Mouse (Mus musculus): ENCODE data around the gene Arfgap1. TPM values are rescaled to one million over a fixed set of nuclear protein-coding genes. Genes with fewer than 3 reads are reported as not detected.

Arfgap1 gene
- 55.4 TPM for polyA plus RNA-seq (2012; fragmentation: generic; extraction: Trizol)

DNA sequence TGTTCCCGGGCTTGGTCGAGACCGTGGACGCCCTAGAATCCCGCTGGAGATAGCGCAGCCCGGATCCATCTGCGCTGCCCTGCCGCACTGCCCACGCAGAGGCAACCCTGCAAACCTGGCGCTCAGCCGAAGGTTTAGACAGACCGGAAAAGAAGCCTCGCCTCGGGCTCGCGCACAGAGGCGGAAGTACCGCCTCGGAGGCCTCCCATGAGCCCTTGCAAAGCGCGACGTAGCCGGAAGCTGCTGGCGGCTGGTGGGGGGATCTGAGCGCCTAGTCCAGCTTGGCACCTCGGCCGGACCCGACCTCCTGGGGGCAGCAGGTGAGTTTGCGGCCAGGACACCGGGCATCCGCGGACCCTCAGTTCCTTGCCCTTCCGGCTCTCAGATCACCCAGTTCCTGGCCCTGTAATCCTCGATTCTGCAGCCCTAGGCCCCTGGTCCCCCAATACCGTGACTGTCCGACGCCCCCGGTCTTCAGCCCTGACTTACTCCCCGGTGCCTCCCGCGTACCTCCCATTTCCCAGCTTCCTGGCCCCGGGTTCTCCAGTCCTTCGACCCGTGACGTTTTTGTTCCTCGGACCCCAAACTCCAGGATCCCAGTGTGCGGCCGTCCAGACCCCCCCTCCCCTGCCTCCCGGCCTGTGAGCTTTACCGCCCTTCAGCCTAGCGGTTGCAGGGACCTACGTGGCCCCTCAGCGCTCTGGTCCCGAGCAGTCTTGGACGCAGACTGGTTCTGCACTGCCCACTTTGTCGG lies at the start of gene Arfgap1:
Arfgap1 (plus strand) TSS at position 216 of the 754 bp plus-strand sequence.
- peaks cover 26% of the 10 kb centered on the region for H3K36me3 ChIP-seq (ENCODE audit: control insufficient read depth, insufficient read depth)
- no peaks in the 10 kb centered on the region for H3K27me3 ChIP-seq (ENCODE audit: control insufficient read depth, insufficient read depth, insufficient read length)
- TF ChIP-seq MAX (IDR thresholded peaks at IDR 0.05; ENCODE audit: low read depth) (no peak), MYOD1 (IDR thresholded peaks at IDR 0.05; ENCODE audit: control insufficient read depth in 1 of 3, insufficient read length in 2 of 3, low read depth in 2 of 3) (no peak), USF1 (IDR thresholded peaks at IDR 0.05; ENCODE audit: low read depth) (no peak), POLR2A (IDR thresholded peaks at IDR 0.05; ENCODE audit: insufficient read length, low read depth) (peak; percentile 80), REST (IDR thresholded peaks at IDR 0.05; ENCODE audit: insufficient read depth, insufficient read length) (no peak), TCF3 (IDR thresholded peaks at IDR 0.05; ENCODE audit: insufficient read length, low read depth) (no peak), SRF (IDR thresholded peaks at IDR 0.05; ENCODE audit: control insufficient read depth, insufficient read length, low read depth) (no peak), POLR2AphosphoS2 (IDR thresholded peaks at IDR 0.05; ENCODE audit: insufficient read length, low read depth) (no peak), TCF12 (IDR thresholded peaks at IDR 0.05; ENCODE audit: insufficient read depth, poor library complexity, severe bottlenecking) (no peak), MYOG (IDR thresholded peaks at IDR 0.05; ENCODE audit: control insufficient read depth in 1 of 3, insufficient read depth in 1 of 3, insufficient read length in 2 of 3, low read depth in 2 of 3) (peak in 1 of 3 experiments; percentile 4), CEBPB (IDR thresholded peaks at IDR 0.05; ENCODE audit: insufficient read depth, poor library complexity, severe bottlenecking) (no peak), E2F4 (IDR thresholded peaks at IDR 0.05; ENCODE audit: insufficient read depth) (no peak)
- peaks cover 35% of the 10 kb centered on the region for H3K79me2 ChIP-seq (ENCODE audit: control insufficient read depth, insufficient read depth)
- peak within 1 kb of the TSS; percentile 97 for H3K4me3 ChIP-seq
- peak within 1 kb of the TSS; percentile 88 for H3ac ChIP-seq (ENCODE audit: control insufficient read depth, insufficient read length)
- H3K4me2 ChIP-seq (ENCODE audit: low read depth): peak within 1 kb of the TSS; percentile 95

DNA sequence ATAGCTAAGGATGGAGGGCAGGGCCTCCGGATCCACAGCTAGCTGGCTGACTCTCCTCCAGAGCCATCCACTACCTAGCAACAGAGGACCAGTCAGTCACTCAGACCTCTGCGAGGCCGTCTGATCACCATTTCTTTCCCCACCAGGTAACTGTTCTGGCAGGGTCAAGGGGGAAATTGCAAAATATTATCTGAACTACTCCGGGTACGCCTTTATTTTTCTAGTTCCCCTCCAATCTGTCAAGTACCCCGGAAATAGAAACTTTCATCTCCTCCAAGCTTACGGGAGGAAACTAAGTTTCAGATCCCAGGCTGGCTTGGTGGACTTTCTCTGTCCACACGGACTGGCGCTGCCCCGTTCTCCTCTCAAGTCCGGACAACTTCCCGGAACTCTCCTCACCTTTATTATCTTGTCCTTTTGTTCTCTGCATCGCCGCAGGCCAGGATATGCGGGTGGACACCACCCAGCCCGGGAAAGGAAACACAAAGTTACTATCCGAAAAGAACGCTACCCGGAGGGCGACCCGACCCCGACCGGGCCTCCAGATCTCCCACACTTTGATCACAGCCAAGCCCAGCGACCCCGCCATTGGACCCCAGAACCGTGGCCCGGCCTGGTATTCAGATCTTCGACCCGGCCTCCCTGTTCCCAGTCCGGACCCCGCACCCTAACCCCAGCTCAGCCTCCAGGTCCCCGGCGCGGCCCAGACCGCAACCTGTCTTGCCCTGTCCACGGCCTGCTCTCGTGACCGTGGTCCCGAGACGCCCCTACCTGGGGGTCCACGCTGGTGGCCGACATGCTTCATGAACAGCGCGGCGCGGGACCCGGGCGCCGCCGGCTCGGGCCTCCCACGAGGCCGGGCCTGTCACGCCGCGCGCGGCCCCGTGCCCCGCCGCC lies 46.9 kb upstream of the Arfgap1 start:
- Histone ChIP-seq H3K4me3 (peak overlapping the region; percentile 58), H3K4me2 (ENCODE audit: low read depth) (peak overlapping the region; percentile 90), H3K27me3 (ENCODE audit: control insufficient read depth, insufficient read depth, insufficient read length) (peaks cover 5% of the 10 kb centered on the region), H3K79me2 (ENCODE audit: control insufficient read depth, insufficient read depth) (peaks cover 54% of the 10 kb centered on the region), H3ac (ENCODE audit: control insufficient read depth, insufficient read length) (peak overlapping the region; percentile 18), H3K36me3 (ENCODE audit: control insufficient read depth, insufficient read depth) (peaks cover 34% of the 10 kb centered on the region)
- TF ChIP-seq USF1 (IDR thresholded peaks at IDR 0.05; ENCODE audit: low read depth): no peak
- no peak for TF ChIP-seq MAX (IDR thresholded peaks at IDR 0.05; ENCODE audit: low read depth)
- no peak for TF ChIP-seq REST (IDR thresholded peaks at IDR 0.05; ENCODE audit: insufficient read depth, insufficient read length)
- TF ChIP-seq MYOD1 (IDR thresholded peaks at IDR 0.05; ENCODE audit: control insufficient read depth in 1 of 3, insufficient read length in 2 of 3, low read depth in 2 of 3): no peak
- TF ChIP-seq POLR2A (IDR thresholded peaks at IDR 0.05; ENCODE audit: insufficient read length, low read depth): no peak
- no peak for TF ChIP-seq SRF (IDR thresholded peaks at IDR 0.05; ENCODE audit: control insufficient read depth, insufficient read length, low read depth)
- no peak for TF ChIP-seq CEBPB (IDR thresholded peaks at IDR 0.05; ENCODE audit: insufficient read depth, poor library complexity, severe bottlenecking)
- no peak for TF ChIP-seq POLR2AphosphoS2 (IDR thresholded peaks at IDR 0.05; ENCODE audit: insufficient read length, low read depth)
- TF ChIP-seq TCF12 (IDR thresholded peaks at IDR 0.05; ENCODE audit: insufficient read depth, poor library complexity, severe bottlenecking): no peak
- TF ChIP-seq E2F4 (IDR thresholded peaks at IDR 0.05; ENCODE audit: insufficient read depth): no peak
- no peak for TF ChIP-seq MYOG (IDR thresholded peaks at IDR 0.05; ENCODE audit: control insufficient read depth in 1 of 3, insufficient read depth in 1 of 3, insufficient read length in 2 of 3, low read depth in 2 of 3)
- no peak for TF ChIP-seq TCF3 (IDR thresholded peaks at IDR 0.05; ENCODE audit: insufficient read length, low read depth)

DNA sequence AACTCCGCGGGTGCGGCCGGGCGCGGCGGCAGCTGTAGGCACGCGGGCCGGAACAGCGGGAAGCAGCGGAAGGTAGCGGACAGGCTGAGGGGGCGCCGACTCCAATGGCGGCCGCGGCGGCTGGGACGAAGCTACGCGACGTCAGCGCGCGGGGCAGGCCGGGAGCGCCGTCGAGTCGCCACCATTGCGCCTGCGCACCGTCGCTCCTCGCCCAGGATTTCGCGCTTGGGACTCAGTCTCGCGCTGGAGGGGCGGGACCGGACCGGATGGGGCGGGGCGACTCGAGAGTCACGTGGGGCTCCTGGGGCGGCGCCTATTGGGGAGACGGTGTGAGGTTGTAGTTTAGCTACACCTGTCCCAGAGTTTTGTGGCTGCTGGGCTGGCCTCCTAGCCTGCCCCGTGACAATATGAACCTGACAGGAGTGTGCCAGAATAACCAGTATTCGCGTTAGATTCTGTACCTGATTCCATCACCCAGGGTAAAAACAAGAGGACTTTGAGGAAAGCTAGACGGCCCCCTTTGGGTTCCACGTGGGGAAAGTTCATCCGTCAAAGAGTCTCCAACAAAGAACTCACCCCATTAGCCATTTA lies 46.1 kb upstream of the Arfgap1 start, which contains the start of gene Ythdf1:
Ythdf1 (minus strand) TSS at position 140 of the 591 bp plus-strand sequence.
- Histone ChIP-seq H3K4me2 (ENCODE audit: low read depth) (peak within 1 kb of the TSS; percentile 90), H3K79me2 (ENCODE audit: control insufficient read depth, insufficient read depth) (peaks cover 47% of the 10 kb centered on the region), H3K36me3 (ENCODE audit: control insufficient read depth, insufficient read depth) (peaks cover 27% of the 10 kb centered on the region), H3K4me3 (peak within 1 kb of the TSS; percentile 58), H3K27me3 (ENCODE audit: control insufficient read depth, insufficient read depth, insufficient read length) (peaks cover 5% of the 10 kb centered on the region), H3ac (ENCODE audit: control insufficient read depth, insufficient read length) (peak within 1 kb of the TSS; percentile 18)
- TF ChIP-seq E2F4 (IDR thresholded peaks at IDR 0.05; ENCODE audit: insufficient read depth) (no peak), MAX (IDR thresholded peaks at IDR 0.05; ENCODE audit: low read depth) (no peak), POLR2AphosphoS2 (IDR thresholded peaks at IDR 0.05; ENCODE audit: insufficient read length, low read depth) (peak; percentile 94), CEBPB (IDR thresholded peaks at IDR 0.05; ENCODE audit: insufficient read depth, poor library complexity, severe bottlenecking) (no peak), SRF (IDR thresholded peaks at IDR 0.05; ENCODE audit: control insufficient read depth, insufficient read length, low read depth) (peak; percentile 13), MYOD1 (IDR thresholded peaks at IDR 0.05; ENCODE audit: control insufficient read depth in 1 of 3, insufficient read length in 2 of 3, low read depth in 2 of 3) (peak in 1 of 3 experiments; percentile 24), USF1 (IDR thresholded peaks at IDR 0.05; ENCODE audit: low read depth) (peak; percentile 86), POLR2A (IDR thresholded peaks at IDR 0.05; ENCODE audit: insufficient read length, low read depth) (peak; percentile 94)

DNA sequence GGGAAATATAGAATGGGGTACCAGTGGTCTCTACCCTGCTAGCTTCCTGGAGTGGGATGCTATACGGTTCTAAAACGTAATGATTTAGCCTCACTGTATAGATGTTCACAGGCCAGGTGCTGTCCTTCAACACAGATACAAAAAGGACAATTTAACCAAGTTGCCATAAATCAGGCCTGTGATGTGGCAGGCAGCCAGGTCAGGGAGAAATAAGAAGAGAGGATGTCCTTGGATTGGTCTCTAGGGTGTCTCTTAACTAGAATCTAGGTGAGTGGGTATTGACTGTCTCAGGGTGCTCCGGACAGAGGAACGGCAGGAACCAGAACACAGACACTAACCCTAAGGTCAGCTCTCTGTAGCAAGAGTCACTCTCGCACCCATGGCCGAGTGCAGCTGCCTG lies 44.3 kb upstream of the Arfgap1 start:
- peaks cover 5% of the 10 kb centered on the region for H3K27me3 ChIP-seq (ENCODE audit: control insufficient read depth, insufficient read depth, insufficient read length)
- H3K36me3 ChIP-seq (ENCODE audit: control insufficient read depth, insufficient read depth): peaks cover 12% of the 10 kb centered on the region
- H3K4me3 ChIP-seq: no peak overlapping the region
- H3ac ChIP-seq (ENCODE audit: control insufficient read depth, insufficient read length): no peak overlapping the region
- TF ChIP-seq POLR2AphosphoS2 (IDR thresholded peaks at IDR 0.05; ENCODE audit: insufficient read length, low read depth): no peak
- TF ChIP-seq E2F4 (IDR thresholded peaks at IDR 0.05; ENCODE audit: insufficient read depth): no peak
- H3K4me2 ChIP-seq (ENCODE audit: low read depth): no peak overlapping the region
- peaks cover 28% of the 10 kb centered on the region for H3K79me2 ChIP-seq (ENCODE audit: control insufficient read depth, insufficient read depth)

All from myocyte (in vitro differentiated cells).